Mouse (Mus musculus) ES-Bruce4 (cell line): ENCODE measurements around the gene Akr1b3. TPM values are rescaled to one million over a fixed set of nuclear protein-coding genes. Genes with fewer than 3 reads are reported as not detected.

ENCODE experiments used
- H3K27ac ChIP-seq: 2 replicates; pipeline ENCODE4 v1.5.1; 2012; ENCODE audit warnings: low read length, inconsistent platforms; ENCODE audit not compliant: insufficient read depth
- H3K27me3 ChIP-seq: 2 replicates; pipeline ENCODE4 v1.6.1; 2012; ENCODE audit warnings: mild to moderate bottlenecking, low read length, inconsistent platforms; ENCODE audit not compliant: control insufficient read depth, poor library complexity, insufficient read depth, severe bottlenecking
- H3K36me3 ChIP-seq: 2 replicates; pipeline ENCODE4 v1.6.1; 2012; ENCODE audit warnings: inconsistent platforms, mild to moderate bottlenecking, low read length, moderate library complexity; ENCODE audit not compliant: control insufficient read depth, poor library complexity, insufficient read depth, severe bottlenecking
- H3K4me1 ChIP-seq: one replicate; pipeline ENCODE4 v1.8.1; 2011; ENCODE audit warnings: low read length; ENCODE audit not compliant: control insufficient read depth, insufficient read depth
- H3K4me3 ChIP-seq: 2 replicates; pipeline ENCODE4 v1.5.1; 2011; ENCODE audit warnings: low read depth, mild to moderate bottlenecking, low read length
- H3K9ac ChIP-seq: 2 replicates; pipeline ENCODE4 v1.6.1; 2012; ENCODE audit warnings: low read depth, mild to moderate bottlenecking, inconsistent platforms; ENCODE audit not compliant: poor library complexity, severe bottlenecking
- H3K9me3 ChIP-seq: replicated peaks from 2 replicates; pipeline ENCODE4 v1.6.1; 2012; ENCODE audit warnings: mild to moderate bottlenecking, low read length, inconsistent platforms; ENCODE audit not compliant: control insufficient read depth, poor library complexity, insufficient read depth, severe bottlenecking
- CTCF ChIP-seq: IDR thresholded peaks from one replicate; pipeline ENCODE4 v1.8.1; 2011; ENCODE audit warnings: low read depth, low read length
- EP300 ChIP-seq: IDR thresholded peaks from 2 replicates; pipeline ENCODE4 v1.6.1; 2011; ENCODE audit warnings: low read depth, low read length; ENCODE audit not compliant: insufficient read depth
- POLR2A ChIP-seq: IDR thresholded peaks from one replicate; pipeline ENCODE4 v1.8.1; 2011; ENCODE audit warnings: low read length; ENCODE audit not compliant: insufficient read depth
- polyA plus RNA-seq: library from polyadenylated mRNA; stranded (reverse); fragments of >200 nt; gene quantifications from 2 replicates; pipeline ENCODE4 v1.2.4, GENCODE M21; 2011; ENCODE audit warnings: low read depth; ENCODE audit not compliant: missing spikeins, insufficient read depth, insufficient read length

Akr1b3 gene
- polyA plus RNA-seq, 1 experiment: 143 TPM

GRCm38 (mm10) chr6:34331379-34331778 is 14.1 kb upstream of the Akr1b3 start:
- Histone ChIP-seq H3K4me3 (no peak overlapping the region), H3K9me3 (no peaks in the 10 kb centered on the region), H3K9ac (no peak overlapping the region), H3K27me3 (no peaks in the 10 kb centered on the region), H3K27ac (peak overlapping the region; percentile 10; the same call in 1 of the 2 replicates), H3K4me1 (no peaks in the 10 kb centered on the region), H3K36me3 (no peaks in the 10 kb centered on the region)
- no peak for TF ChIP-seq POLR2A
- TF ChIP-seq CTCF: no peak
- TF ChIP-seq EP300: no peak

GRCm38 (mm10) chr6:34322121-34322520 is 4.8 kb upstream of the Akr1b3 start:
- no peak for TF ChIP-seq POLR2A
- no peak for TF ChIP-seq CTCF
- no peak for TF ChIP-seq EP300
- peaks cover 3% of the 10 kb centered on the region; the same call in 1 of the 2 replicates for H3K9me3 ChIP-seq
- H3K9ac ChIP-seq: no peak overlapping the region
- no peaks in the 10 kb centered on the region for H3K36me3 ChIP-seq
- no peaks in the 10 kb centered on the region for H3K27me3 ChIP-seq
- H3K4me1 ChIP-seq: no peaks in the 10 kb centered on the region
- H3K27ac ChIP-seq: no peak overlapping the region
- H3K4me3 ChIP-seq: no peak overlapping the region

- no peak overlapping the region for H3K9ac ChIP-seq
- no peak overlapping the region for H3K27ac ChIP-seq
- H3K9me3 ChIP-seq: peaks cover 3% of the 10 kb centered on the region; the same call in 1 of the 2 replicates
- H3K4me3 ChIP-seq: no peak overlapping the region
- TF ChIP-seq EP300 (no peak), CTCF (no peak), POLR2A (no peak)
- 0 out of 2 replicates have a peak, but pooled peaks cover 3% of the 10 kb centered on the region for H3K36me3 ChIP-seq
- no peaks in the 10 kb centered on the region for H3K27me3 ChIP-seq
- H3K4me1 ChIP-seq: no peaks in the 10 kb centered on the region
Observed at GRCm38 (mm10) chr6:34318636-34319035, 1.4 kb upstream of the Akr1b3 start.

GRCm38 (mm10) chr6:34318172-34318571 is 894 bp upstream of the Akr1b3 start:
- H3K27ac ChIP-seq: no peak overlapping the region
- H3K4me3 ChIP-seq: no peak overlapping the region
- no peak overlapping the region for H3K9ac ChIP-seq
- H3K4me1 ChIP-seq: no peaks in the 10 kb centered on the region
- H3K27me3 ChIP-seq: no peaks in the 10 kb centered on the region
- peaks cover 3% of the 10 kb centered on the region; the same call in 1 of the 2 replicates for H3K9me3 ChIP-seq
- TF ChIP-seq EP300 (no peak), POLR2A (no peak), CTCF (no peak)
- H3K36me3 ChIP-seq: 0 out of 2 replicates have a peak, but pooled peaks cover 3% of the 10 kb centered on the region

GRCm38 (mm10) chr6:34313921-34314320 is 3.4 kb downstream of the Akr1b3 start:
- Histone ChIP-seq H3K4me3 (no peak overlapping the region), H3K27ac (no peak overlapping the region), H3K4me1 (no peaks in the 10 kb centered on the region), H3K9me3 (no peaks in the 10 kb centered on the region), H3K9ac (no peak overlapping the region), H3K27me3 (no peaks in the 10 kb centered on the region), H3K36me3 (peaks cover 31% of the 10 kb centered on the region)
- no peak for TF ChIP-seq POLR2A
- no peak for TF ChIP-seq EP300
- no peak for TF ChIP-seq CTCF

- no peak overlapping the region for H3K27ac ChIP-seq
- H3K4me1 ChIP-seq: no peaks in the 10 kb centered on the region
- H3K9me3 ChIP-seq: no peaks in the 10 kb centered on the region
- no peak for TF ChIP-seq POLR2A
- no peak for TF ChIP-seq CTCF
- TF ChIP-seq EP300: no peak
- peaks cover 35% of the 10 kb centered on the region for H3K36me3 ChIP-seq
- H3K4me3 ChIP-seq: no peak overlapping the region
- H3K9ac ChIP-seq: no peak overlapping the region
- no peaks in the 10 kb centered on the region for H3K27me3 ChIP-seq
Observed at GRCm38 (mm10) chr6:34313386-34313785, 3.9 kb downstream of the Akr1b3 start.
